Mouse (Mus musculus): ENCODE measurements around the gene Ghrh. TPM values are rescaled to one million over a fixed set of nuclear protein-coding genes. Genes with fewer than 3 reads are reported as not detected.
"Not testable (repeated sequence)": the region's sequence is repeated elsewhere in the genome, so short reads cannot be mapped to it uniquely, and the experiment has no call there.

Gene Ghrh
- total and polyA plus RNA-seq, 2 experiments from 2014 or later = not detected

- H3K27me3 ChIP-seq (ENCODE audit: control insufficient read depth, insufficient read depth, low read length) = no peaks in the 10 kb centered on the region
- WGBS = 92% methylated on average over 2 of the region's 2 CpGs
- peaks cover 19% of the 10 kb centered on the region for H3K36me3 ChIP-seq (replicated peaks; ENCODE audit: control insufficient read depth, insufficient read depth, low read length)
- H3K27ac ChIP-seq (ENCODE audit: low read depth) = no peak overlapping the region
- H3K4me3 ChIP-seq (ENCODE audit: low read depth, low read length) = no peak overlapping the region
- no peak overlapping the region for H3K4me2 ChIP-seq (ENCODE audit: low read depth, low read length)
- ATAC-seq (ENCODE audit: insufficient read depth, low read depth) = no peak
- no peak overlapping the region for H3K9ac ChIP-seq (replicated peaks; ENCODE audit: low read depth, low read length)
- TF ChIP-seq EP300 (IDR thresholded peaks at IDR 0.05; ENCODE audit: low read depth) (no peak), CTCF (IDR thresholded peaks at IDR 0.05; ENCODE audit: low read depth) (no peak)
- H3K4me1 ChIP-seq (ENCODE audit: control insufficient read depth, insufficient read depth) = no peaks in the 10 kb centered on the region
- DNase-seq (ENCODE audit: low spot score) = no peak
- no peaks in the 10 kb centered on the region for H3K9me3 ChIP-seq (replicated peaks; ENCODE audit: control insufficient read depth, low read length)
Measured at GRCm38 (mm10) chr2:157392331-157392730, 45.0 kb upstream of the Ghrh start.

DNA sequence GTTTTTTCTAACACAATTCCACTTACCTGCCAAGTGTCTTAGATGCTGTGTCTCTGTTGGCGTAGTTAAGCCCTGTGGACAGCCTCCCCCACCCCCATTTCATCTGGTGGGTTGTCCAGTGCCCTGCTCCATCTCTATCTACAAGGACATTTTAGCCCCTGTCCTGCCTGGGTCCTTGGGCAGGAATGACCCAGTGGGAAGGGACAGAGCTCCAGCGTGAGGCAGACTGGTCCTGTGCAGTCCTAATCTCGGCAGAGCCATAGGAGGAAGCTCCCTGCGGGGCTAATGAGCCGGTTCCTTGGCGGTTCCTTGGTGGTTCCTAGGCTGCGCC is 42.2 kb upstream of the Ghrh start:
- TF ChIP-seq CTCF (IDR thresholded peaks at IDR 0.05; ENCODE audit: low read depth) (no peak), EP300 (IDR thresholded peaks at IDR 0.05; ENCODE audit: low read depth) (no peak)
- DNase-seq (ENCODE audit: low spot score) = no peak
- Histone ChIP-seq H3K27me3 (ENCODE audit: control insufficient read depth, insufficient read depth, low read length) (no peaks in the 10 kb centered on the region), H3K4me3 (ENCODE audit: low read depth, low read length) (no peak overlapping the region), H3K4me2 (ENCODE audit: low read depth, low read length) (no peak overlapping the region), H3K27ac (ENCODE audit: low read depth) (no peak overlapping the region), H3K36me3 (replicated peaks; ENCODE audit: control insufficient read depth, insufficient read depth, low read length) (0 out of 2 replicates have a peak, but pooled peaks cover 7% of the 10 kb centered on the region), H3K9ac (replicated peaks; ENCODE audit: low read depth, low read length) (no peak overlapping the region), H3K9me3 (replicated peaks; ENCODE audit: control insufficient read depth, low read length) (no peaks in the 10 kb centered on the region), H3K4me1 (ENCODE audit: control insufficient read depth, insufficient read depth) (no peaks in the 10 kb centered on the region)
- no peak for ATAC-seq (ENCODE audit: insufficient read depth, low read depth)
- WGBS = 85% methylated on average over 7 of the region's 7 CpGs

- 98% methylated on average over 14 of the region's 14 CpGs for WGBS
- H3K9me3 ChIP-seq (replicated peaks; ENCODE audit: control insufficient read depth, low read length); H3K9ac ChIP-seq (replicated peaks; ENCODE audit: low read depth, low read length); H3K27ac ChIP-seq (ENCODE audit: low read depth); H3K4me2 ChIP-seq (ENCODE audit: low read depth, low read length); H3K27me3 ChIP-seq (ENCODE audit: control insufficient read depth, insufficient read depth, low read length); ATAC-seq (ENCODE audit: insufficient read depth, low read depth); H3K36me3 ChIP-seq (replicated peaks; ENCODE audit: control insufficient read depth, insufficient read depth, low read length); H3K4me1 ChIP-seq (ENCODE audit: control insufficient read depth, insufficient read depth); H3K4me3 ChIP-seq (ENCODE audit: low read depth, low read length); DNase-seq (ENCODE audit: low spot score): not testable (repeated sequence)
Measured at GRCm38 (mm10) chr2:157388901-157389590, 41.7 kb upstream of the Ghrh start.

DNA sequence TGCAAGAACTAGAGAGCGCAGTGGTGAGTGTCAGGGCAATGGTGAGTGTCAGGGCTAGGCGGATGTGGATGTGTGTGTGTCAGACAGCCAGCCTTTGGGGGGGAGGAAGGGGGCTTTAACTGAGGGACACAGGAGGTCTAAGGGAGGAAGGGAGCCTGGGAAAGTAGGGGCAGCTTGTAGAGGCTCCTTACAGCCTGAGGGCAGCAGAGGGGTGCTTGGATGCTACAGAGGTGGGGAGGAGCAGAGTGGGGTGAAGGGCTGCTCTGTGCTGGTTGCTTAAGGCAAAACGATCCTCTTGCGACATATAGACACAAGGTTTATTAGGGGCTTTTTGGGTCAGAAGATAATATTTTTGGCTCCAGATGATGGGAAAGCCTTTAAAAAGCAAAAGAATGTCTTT is 37.5 kb upstream of the Ghrh start:
- Histone ChIP-seq H3K9me3 (replicated peaks; ENCODE audit: control insufficient read depth, low read length) (no peaks in the 10 kb centered on the region), H3K36me3 (replicated peaks; ENCODE audit: control insufficient read depth, insufficient read depth, low read length) (peaks cover 25% of the 10 kb centered on the region), H3K27me3 (ENCODE audit: control insufficient read depth, insufficient read depth, low read length) (no peaks in the 10 kb centered on the region), H3K4me1 (ENCODE audit: control insufficient read depth, insufficient read depth) (no peaks in the 10 kb centered on the region), H3K9ac (replicated peaks; ENCODE audit: low read depth, low read length) (no peak overlapping the region), H3K4me3 (ENCODE audit: low read depth, low read length) (no peak overlapping the region), H3K27ac (ENCODE audit: low read depth) (no peak overlapping the region), H3K4me2 (ENCODE audit: low read depth, low read length) (no peak overlapping the region)
- ATAC-seq (ENCODE audit: insufficient read depth, low read depth) = no peak
- 80% methylated on average over 4 of the region's 4 CpGs for WGBS
- DNase-seq (ENCODE audit: low spot score) = no peak
- TF ChIP-seq EP300 (IDR thresholded peaks at IDR 0.05; ENCODE audit: low read depth) = no peak
- no peak for TF ChIP-seq CTCF (IDR thresholded peaks at IDR 0.05; ENCODE audit: low read depth)

DNA sequence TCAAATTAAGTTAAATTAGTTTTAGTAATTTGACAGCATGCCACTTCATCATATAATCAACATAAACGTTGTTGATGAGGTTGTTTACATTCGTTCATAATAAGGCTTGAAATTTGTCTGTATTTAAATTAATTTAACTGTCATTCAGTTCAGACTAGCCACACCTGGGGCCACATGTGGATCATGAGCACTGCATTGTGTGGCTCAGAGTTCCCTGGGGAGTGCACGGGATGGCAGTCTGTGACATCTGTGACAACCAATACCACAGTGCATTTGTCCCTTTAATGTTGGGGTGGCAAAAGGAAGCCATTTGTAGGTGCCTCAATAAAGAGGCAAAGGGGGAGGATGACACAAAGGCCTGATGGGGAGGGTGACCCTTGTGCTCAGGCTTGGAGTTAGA is 29.7 kb upstream of the Ghrh start:
- H3K9me3 ChIP-seq (replicated peaks; ENCODE audit: control insufficient read depth, low read length) = no peaks in the 10 kb centered on the region
- H3K4me3 ChIP-seq (ENCODE audit: low read depth, low read length) = no peak overlapping the region
- 69% methylated on average over 3 of the region's 3 CpGs for WGBS
- H3K36me3 ChIP-seq (replicated peaks; ENCODE audit: control insufficient read depth, insufficient read depth, low read length) = peaks cover 20% of the 10 kb centered on the region
- no peak overlapping the region for H3K4me2 ChIP-seq (ENCODE audit: low read depth, low read length)
- no peaks in the 10 kb centered on the region for H3K27me3 ChIP-seq (ENCODE audit: control insufficient read depth, insufficient read depth, low read length)
- no peak for TF ChIP-seq CTCF (IDR thresholded peaks at IDR 0.05; ENCODE audit: low read depth)
- no peak for TF ChIP-seq EP300 (IDR thresholded peaks at IDR 0.05; ENCODE audit: low read depth)
- H3K27ac ChIP-seq (ENCODE audit: low read depth) = no peak overlapping the region
- H3K4me1 ChIP-seq (ENCODE audit: control insufficient read depth, insufficient read depth) = peaks cover 19% of the 10 kb centered on the region
- no peak for ATAC-seq (ENCODE audit: insufficient read depth, low read depth)
- no peak overlapping the region for H3K9ac ChIP-seq (replicated peaks; ENCODE audit: low read depth, low read length)
- DNase-seq (ENCODE audit: low spot score) = no peak

Measured in heart, postnatal 0 days (tissue).